Mouse (Mus musculus): ENCODE measurements at regions not wholly inside any gene's neighbourhood (a gene's known extent, or its start where the extent isn't known, plus 50 kb on each side); places are given as distances from the start of the nearest gene placed in this dataset.

DNA sequence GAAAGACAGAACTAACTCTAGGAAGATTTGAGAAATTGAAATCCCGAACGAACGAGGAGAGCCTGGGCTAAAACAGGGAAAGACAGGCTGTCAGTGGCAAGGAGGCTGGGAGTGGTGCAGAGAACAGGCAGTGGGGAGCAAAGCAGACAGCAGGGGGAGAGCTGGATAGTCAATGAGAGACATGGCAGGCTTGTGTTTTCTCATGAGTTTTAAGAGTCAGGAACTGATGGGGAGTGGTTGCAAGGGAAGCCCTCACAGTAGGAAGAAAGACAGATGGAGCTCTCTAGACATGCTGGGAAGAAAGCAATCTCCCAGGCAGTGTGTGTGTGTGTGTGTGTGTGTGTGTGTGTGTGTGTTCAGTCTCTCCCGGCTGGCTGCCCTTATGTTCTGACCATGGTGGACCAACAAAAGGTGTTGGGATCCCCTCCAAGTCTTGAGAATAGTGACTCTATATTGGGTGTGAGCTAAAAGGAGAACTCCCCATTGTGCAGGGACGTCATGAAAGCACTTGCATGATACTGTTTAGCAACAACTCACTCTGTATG lies 577.9 kb downstream of the Plcl1 start:
- DNase-seq (ENCODE audit: low spot score in 2 of 2) = peak in 1 of 2 experiments; percentile 33

DNA sequence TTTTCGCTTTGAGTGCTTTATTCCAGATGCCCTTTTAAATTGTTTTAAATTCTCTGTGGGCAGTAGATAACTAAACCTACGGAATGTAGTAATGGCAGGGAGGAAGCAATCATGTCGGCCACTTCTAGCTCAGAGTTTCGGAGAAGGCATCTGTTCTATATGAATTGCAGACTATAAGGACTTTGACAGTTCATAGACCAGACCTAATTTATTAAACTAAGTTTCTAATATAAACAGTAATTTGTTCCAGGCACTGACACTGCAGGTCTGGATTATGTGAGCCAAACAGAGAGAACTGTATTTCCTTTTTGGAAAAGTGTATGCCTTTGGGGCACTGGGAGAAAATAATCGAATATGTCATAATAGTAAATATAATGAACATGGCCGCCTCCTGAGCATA lies 591.4 kb downstream of the Plcl1 start:
- DNase-seq (ENCODE audit: low spot score in 2 of 2) = no peak

All from right cerebral cortex, adult 2 months (tissue).